Mouse (Mus musculus) inflammation-experienced regulatory T-cells, adult 16 weeks (primary cell): Measurements from ENCODE around the gene Ddr1. TPM values are rescaled to one million over a fixed set of nuclear protein-coding genes. Genes with fewer than 3 reads are reported as not detected.

ENCODE experiments used
- polyA plus RNA-seq: library from polyadenylated mRNA; unstranded; fragments of 100-300 nt; shearing (Covaris generic); gene quantifications from one replicate; pipeline ENCODE4 v1.2.1, GENCODE M21; 2017

The Ddr1 gene
- 8.4 TPM for polyA plus RNA-seq

GRCm38 (mm10) chr17:35704621-35705464 lies at the start of gene Ddr1:
TSS of gene Ddr1 (minus strand) at chr17:35704621.

GRCm38 (mm10) chr17:35673416-35674035 lies 30.9 kb downstream of the Ddr1 start, which contains the start of gene Gtf2h4:
TSS of gene Gtf2h4 (minus strand) at chr17:35673739.

GRCm38 (mm10) chr17:35667334-35668065 lies 36.9 kb downstream of the Ddr1 start, which contains the start of gene Vars2:
TSS of gene Vars2 (minus strand) at chr17:35667592.

GRCm38 (mm10) chr17:35643609-35644236 lies 60.7 kb downstream of the Ddr1 start, which contains the start of gene Mucl3:
TSS of gene Mucl3 (minus strand) at chr17:35643695.

Other genes starting within 250 kb of the Ddr1 start
- 30.8 TPM for gene H2-Q10, start 234.5 kb downstream of the Ddr1 start, polyA plus RNA-seq
- gene Pou5f1, start 198.6 kb downstream of the Ddr1 start, polyA plus RNA-seq: 0.22 TPM
- gene Tcf19, start 187.8 kb downstream of the Ddr1 start, polyA plus RNA-seq: 22.1 TPM
- 13.2 TPM for gene Cchcr1, start 187.5 kb downstream of the Ddr1 start, polyA plus RNA-seq
- not detected for gene Psors1c2, start 171.4 kb downstream of the Ddr1 start, polyA plus RNA-seq
- not detected for gene Cdsn, start 152.5 kb downstream of the Ddr1 start, polyA plus RNA-seq
- gene 2300002M23Rik, start 137.2 kb downstream of the Ddr1 start, polyA plus RNA-seq: not detected
- gene Sfta2, start 103.1 kb downstream of the Ddr1 start, polyA plus RNA-seq: not detected
- not detected for gene Gm9573, start 78.0 kb downstream of the Ddr1 start, polyA plus RNA-seq
- 0.15 TPM for gene Mucl3, start 60.9 kb downstream of the Ddr1 start, polyA plus RNA-seq
- gene Vars2, start 37.0 kb downstream of the Ddr1 start, polyA plus RNA-seq: 33.5 TPM
- gene Gtf2h4, start 30.9 kb downstream of the Ddr1 start, polyA plus RNA-seq: 27.5 TPM
- 2.0 TPM for gene Ier3, start 117.1 kb upstream of the Ddr1 start, polyA plus RNA-seq
- gene Flot1, start 118.6 kb upstream of the Ddr1 start, polyA plus RNA-seq: 55.9 TPM
- gene Tubb5, start 133.7 kb upstream of the Ddr1 start, polyA plus RNA-seq: 127 TPM
- gene Mdc1, start 136.9 kb upstream of the Ddr1 start, polyA plus RNA-seq: 23.5 TPM
- 29.0 TPM for gene Nrm, start 156.7 kb upstream of the Ddr1 start, polyA plus RNA-seq
- gene Ppp1r18, start 161.0 kb upstream of the Ddr1 start, polyA plus RNA-seq: 605 TPM
- gene Dhx16, start 175.2 kb upstream of the Ddr1 start, polyA plus RNA-seq: 23.5 TPM
- gene 2310061I04Rik, start 192.8 kb upstream of the Ddr1 start, polyA plus RNA-seq: 40.7 TPM
- 22.1 TPM for gene Atat1, start 205.5 kb upstream of the Ddr1 start, polyA plus RNA-seq
- 85.8 TPM for gene Mrps18b, start 211.8 kb upstream of the Ddr1 start, polyA plus RNA-seq
- 59.3 TPM for gene Ppp1r10, start 211.8 kb upstream of the Ddr1 start, polyA plus RNA-seq